Mouse (Mus musculus) subcutaneous adipose tissue, adult 2 months (tissue): ENCODE measurements around the gene Gm28490. TPM values are rescaled to one million over a fixed set of nuclear protein-coding genes. Genes with fewer than 3 reads are reported as not detected.

ENCODE experiments used
- polyA plus RNA-seq: library from polyadenylated mRNA; depleted of rRNA; stranded (reverse); fragments of >200 nt; gene quantifications from 2 replicates; pipeline ENCODE4 v1.2.3, GENCODE M21; 2012; ENCODE audit warnings: low replicate concordance; rRNA removed

Gene Gm28490
- not detected in 2 replicates for polyA plus RNA-seq

DNA sequence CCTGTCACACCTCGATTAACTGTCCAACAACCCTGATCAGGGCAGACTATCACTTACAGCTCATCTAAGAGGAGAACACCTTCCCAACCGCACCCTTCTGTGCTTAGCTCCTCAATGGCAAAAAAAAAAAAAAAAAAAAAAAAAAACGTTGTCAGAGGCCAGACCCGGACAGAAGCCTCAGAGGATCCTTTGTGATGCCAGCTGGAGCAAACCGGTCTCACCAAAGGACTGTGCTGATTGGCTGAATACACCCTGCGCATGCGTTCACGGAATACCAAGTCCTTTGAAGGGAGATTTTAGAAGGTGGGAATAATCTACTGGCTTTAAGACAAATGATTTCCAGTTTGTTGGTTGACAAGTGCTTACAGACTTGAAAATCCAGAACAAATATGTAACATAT, at the start of gene Gm28490:
TSS of gene Gm28490 (minus strand) at position 101 of the 400 bp plus-strand sequence.

